Mouse (Mus musculus) E14TG2a.4 (cell line): ENCODE data around the gene Zbtb40.

Source experiments
- CTCF ChIP-seq: conservative IDR thresholded peaks from 2 replicates; pipeline ENCODE4 v1.5.1; 2014; ENCODE audit warnings: low read length
- NANOG ChIP-seq: IDR thresholded peaks from 2 replicates; pipeline ENCODE4 v1.6.1; 2014; ENCODE audit warnings: borderline replicate concordance, low read length, mixed read lengths
- POU5F1 ChIP-seq: IDR thresholded peaks from 2 replicates; pipeline ENCODE4 v1.6.1; 2014; ENCODE audit warnings: low read length, borderline replicate concordance

DNA sequence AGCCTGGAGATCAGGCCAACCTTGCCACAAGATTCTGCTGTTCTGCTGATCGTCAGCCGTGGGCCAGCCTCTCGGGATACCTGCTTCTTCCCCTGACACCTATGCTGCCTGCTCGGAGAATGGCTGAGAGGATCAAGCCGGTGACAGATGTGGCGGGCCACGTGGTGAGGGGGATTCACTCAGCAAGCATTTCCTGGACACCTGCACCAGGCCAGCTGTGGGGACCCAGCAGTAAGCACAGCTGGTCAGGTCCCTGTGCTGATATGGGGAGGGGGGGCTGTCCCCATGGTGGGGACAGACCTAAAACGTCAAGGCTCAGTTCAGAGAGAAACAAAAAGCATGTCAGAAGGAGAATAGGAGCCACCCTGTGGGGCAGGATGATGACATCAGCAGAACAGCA lies 79.5 kb downstream of the Zbtb40 start:
- TF ChIP-seq CTCF (no peak), NANOG (no peak), POU5F1 (no peak)
